Mouse (Mus musculus): ENCODE measurements around the gene Hsdl2. TPM values are rescaled to one million over a fixed set of nuclear protein-coding genes. Genes with fewer than 3 reads are reported as not detected.
A peak's percentile ranks its signal among the peaks of the same experiment; 100 is the strongest.
"Not testable (repeated sequence)": the region's sequence is repeated elsewhere in the genome, so short reads cannot be mapped to it uniquely, and the experiment has no call there.

Gene Hsdl2
- polyA plus RNA-seq, 1 experiment from 2014 or later: 28.0 TPM

GRCm38 (mm10) chr4:59567576-59568260 lies 13.6 kb upstream of the Hsdl2 start:
- H3K4me2 ChIP-seq (replicated peaks): no peak overlapping the region
- 78% methylated on average over 6 of the region's 6 CpGs for WGBS

GRCm38 (mm10) chr4:59569538-59569937 lies 11.8 kb upstream of the Hsdl2 start:
- no peak overlapping the region for H3K4me3 ChIP-seq
- no peak overlapping the region for H3K27ac ChIP-seq
- 5% methylated on average over 7 of the region's 7 CpGs for WGBS
- no peak for ATAC-seq (ENCODE audit: insufficient number of reproducible peaks, insufficient read depth, low FRiP score, low TSS enrichment)
- H3K9ac ChIP-seq: no peak overlapping the region
- H3K9me3 ChIP-seq: no peaks in the 10 kb centered on the region
- H3K36me3 ChIP-seq: no peaks in the 10 kb centered on the region
- H3K4me2 ChIP-seq (replicated peaks): no peak overlapping the region
- no peaks in the 10 kb centered on the region for H3K27me3 ChIP-seq
- no peaks in the 10 kb centered on the region for H3K4me1 ChIP-seq

More at GRCm38 (mm10) chr4:59567576-59568260, 13.6 kb upstream of the Hsdl2 start:
- H3K27ac ChIP-seq: no peak overlapping the region
- H3K9me3 ChIP-seq: no peaks in the 10 kb centered on the region
- H3K9ac ChIP-seq: no peak overlapping the region
- H3K4me3 ChIP-seq: no peak overlapping the region
- no peaks in the 10 kb centered on the region for H3K36me3 ChIP-seq
- H3K27me3 ChIP-seq: no peaks in the 10 kb centered on the region
- H3K4me1 ChIP-seq: no peaks in the 10 kb centered on the region
- no peak for ATAC-seq (ENCODE audit: insufficient number of reproducible peaks, insufficient read depth, low FRiP score, low TSS enrichment)

- not testable (repeated sequence) for H3K9me3 ChIP-seq
- WGBS: 88% methylated on average over 8 of the region's 8 CpGs
Observed at GRCm38 (mm10) chr4:59570519-59570918, 10.8 kb upstream of the Hsdl2 start.

GRCm38 (mm10) chr4:59572521-59573118 lies 8.7 kb upstream of the Hsdl2 start:
- WGBS: 82% methylated on average over 11 of the region's 11 CpGs
- no peaks in the 10 kb centered on the region for H3K9me3 ChIP-seq
- H3K9ac ChIP-seq: no peak overlapping the region
- H3K27ac ChIP-seq: no peak overlapping the region
- no peaks in the 10 kb centered on the region for H3K36me3 ChIP-seq
- no peaks in the 10 kb centered on the region for H3K27me3 ChIP-seq
- no peaks in the 10 kb centered on the region for H3K4me1 ChIP-seq
- H3K4me3 ChIP-seq: no peak overlapping the region
- ATAC-seq (ENCODE audit: insufficient number of reproducible peaks, insufficient read depth, low FRiP score, low TSS enrichment): no peak
- no peak overlapping the region for H3K4me2 ChIP-seq (replicated peaks)

More at GRCm38 (mm10) chr4:59570519-59570918, 10.8 kb upstream of the Hsdl2 start:
- not testable (repeated sequence) for H3K4me3 ChIP-seq; H3K4me1 ChIP-seq; H3K36me3 ChIP-seq; H3K27me3 ChIP-seq; H3K27ac ChIP-seq; H3K9ac ChIP-seq; ATAC-seq (ENCODE audit: insufficient number of reproducible peaks, insufficient read depth, low FRiP score, low TSS enrichment); H3K4me2 ChIP-seq (replicated peaks)

- WGBS: 86% methylated on average over 11 of the region's 11 CpGs
- H3K27ac ChIP-seq: no peak overlapping the region
- ATAC-seq (ENCODE audit: insufficient number of reproducible peaks, insufficient read depth, low FRiP score, low TSS enrichment): no peak
Observed at GRCm38 (mm10) chr4:59575184-59575958, 6.0 kb upstream of the Hsdl2 start.

GRCm38 (mm10) chr4:59580495-59581281 lies 675 bp upstream of the Hsdl2 start:
- WGBS: 1% methylated on average over 23 of the region's 23 CpGs
- ATAC-seq (ENCODE audit: insufficient number of reproducible peaks, insufficient read depth, low FRiP score, low TSS enrichment): 0 out of 2 replicates have a peak, but pooled peaks have one; percentile 38
- H3K27ac ChIP-seq: peak overlapping the region; percentile 91

More at GRCm38 (mm10) chr4:59575184-59575958, 6.0 kb upstream of the Hsdl2 start:
- H3K36me3 ChIP-seq: no peaks in the 10 kb centered on the region
- H3K9ac ChIP-seq: no peak overlapping the region
- no peaks in the 10 kb centered on the region for H3K27me3 ChIP-seq
- no peak overlapping the region for H3K4me2 ChIP-seq (replicated peaks)
- H3K4me1 ChIP-seq: peaks cover 4% of the 10 kb centered on the region
- no peak overlapping the region for H3K4me3 ChIP-seq
- no peaks in the 10 kb centered on the region for H3K9me3 ChIP-seq

GRCm38 (mm10) chr4:59582186-59582585 lies 823 bp downstream of the Hsdl2 start:
- peak overlapping the region; percentile 77 for H3K4me3 ChIP-seq
- no peaks in the 10 kb centered on the region for H3K9me3 ChIP-seq
- ATAC-seq (ENCODE audit: insufficient number of reproducible peaks, insufficient read depth, low FRiP score, low TSS enrichment): no peak
- no peaks in the 10 kb centered on the region for H3K27me3 ChIP-seq
- peak overlapping the region; percentile 75 for H3K4me2 ChIP-seq (replicated peaks)
- WGBS: 32% methylated on average over 6 of the region's 6 CpGs
- H3K4me1 ChIP-seq: peaks cover 9% of the 10 kb centered on the region
- H3K27ac ChIP-seq: no peak overlapping the region
- H3K9ac ChIP-seq: no peak overlapping the region
- H3K36me3 ChIP-seq: no peaks in the 10 kb centered on the region

More at GRCm38 (mm10) chr4:59580495-59581281, 675 bp upstream of the Hsdl2 start:
- no peaks in the 10 kb centered on the region for H3K36me3 ChIP-seq
- H3K4me2 ChIP-seq (replicated peaks): peak overlapping the region; percentile 75
- H3K9me3 ChIP-seq: no peaks in the 10 kb centered on the region
- peak overlapping the region; percentile 78 for H3K9ac ChIP-seq
- no peaks in the 10 kb centered on the region for H3K27me3 ChIP-seq
- peak overlapping the region; percentile 77 for H3K4me3 ChIP-seq
- peaks cover 9% of the 10 kb centered on the region for H3K4me1 ChIP-seq

- H3K9ac ChIP-seq: no peak overlapping the region
- H3K4me3 ChIP-seq: no peak overlapping the region
- no peak overlapping the region for H3K27ac ChIP-seq
- no peaks in the 10 kb centered on the region for H3K27me3 ChIP-seq
- ATAC-seq (ENCODE audit: insufficient number of reproducible peaks, insufficient read depth, low FRiP score, low TSS enrichment): no peak
- no peak overlapping the region for H3K4me2 ChIP-seq (replicated peaks)
- no peaks in the 10 kb centered on the region for H3K36me3 ChIP-seq
- H3K9me3 ChIP-seq: no peaks in the 10 kb centered on the region
- H3K4me1 ChIP-seq: peaks cover 7% of the 10 kb centered on the region
- WGBS: 76% methylated on average over 5 of the region's 5 CpGs
Observed at GRCm38 (mm10) chr4:59585097-59585496, 3.7 kb downstream of the Hsdl2 start.

GRCm38 (mm10) chr4:59587215-59587871 lies 6.0 kb downstream of the Hsdl2 start:
- Histone ChIP-seq H3K27me3 (no peaks in the 10 kb centered on the region), H3K4me1 (no peaks in the 10 kb centered on the region), H3K4me2 (replicated peaks) (no peak overlapping the region), H3K9me3 (no peaks in the 10 kb centered on the region), H3K4me3 (no peak overlapping the region), H3K36me3 (no peaks in the 10 kb centered on the region), H3K27ac (no peak overlapping the region), H3K9ac (no peak overlapping the region)
- 73% methylated on average over 2 of the region's 2 CpGs for WGBS
- ATAC-seq (ENCODE audit: insufficient number of reproducible peaks, insufficient read depth, low FRiP score, low TSS enrichment): no peak

- Histone ChIP-seq H3K4me3 (no peak overlapping the region), H3K9ac (no peak overlapping the region), H3K27ac (no peak overlapping the region), H3K27me3 (no peaks in the 10 kb centered on the region), H3K36me3 (no peaks in the 10 kb centered on the region), H3K9me3 (no peaks in the 10 kb centered on the region), H3K4me1 (no peaks in the 10 kb centered on the region), H3K4me2 (replicated peaks) (no peak overlapping the region)
- WGBS: 100% methylated on average over 1 of the region's 1 CpGs
- ATAC-seq (ENCODE audit: insufficient number of reproducible peaks, insufficient read depth, low FRiP score, low TSS enrichment): no peak
Observed at GRCm38 (mm10) chr4:59587872-59588226, 6.5 kb downstream of the Hsdl2 start.

- no peak for ATAC-seq (ENCODE audit: insufficient number of reproducible peaks, insufficient read depth, low FRiP score, low TSS enrichment)
- 78% methylated on average over 2 of the region's 2 CpGs for WGBS
- Histone ChIP-seq H3K27me3 (no peaks in the 10 kb centered on the region), H3K27ac (no peak overlapping the region), H3K36me3 (no peaks in the 10 kb centered on the region), H3K9ac (no peak overlapping the region), H3K9me3 (no peaks in the 10 kb centered on the region), H3K4me1 (no peaks in the 10 kb centered on the region), H3K4me2 (replicated peaks) (no peak overlapping the region), H3K4me3 (no peak overlapping the region)
Observed at GRCm38 (mm10) chr4:59594614-59595013, 13.3 kb downstream of the Hsdl2 start.

Data from embryonic facial prominence, embryonic 12.5 days (tissue).